Mouse (Mus musculus) kidney, postnatal 10 days (tissue): ENCODE results near the gene Hist1h3f.
"Not testable (repeated sequence)": the region's sequence is repeated elsewhere in the genome, so short reads cannot be mapped to it uniquely, and the experiment has no call there.

ENCODE experiments used
- DNase-seq: peaks from one replicate; pipeline ENCODE4 v3.0.0; 2021; ENCODE audit warnings: mixed read lengths

Gene Hist1h3f

DNA sequence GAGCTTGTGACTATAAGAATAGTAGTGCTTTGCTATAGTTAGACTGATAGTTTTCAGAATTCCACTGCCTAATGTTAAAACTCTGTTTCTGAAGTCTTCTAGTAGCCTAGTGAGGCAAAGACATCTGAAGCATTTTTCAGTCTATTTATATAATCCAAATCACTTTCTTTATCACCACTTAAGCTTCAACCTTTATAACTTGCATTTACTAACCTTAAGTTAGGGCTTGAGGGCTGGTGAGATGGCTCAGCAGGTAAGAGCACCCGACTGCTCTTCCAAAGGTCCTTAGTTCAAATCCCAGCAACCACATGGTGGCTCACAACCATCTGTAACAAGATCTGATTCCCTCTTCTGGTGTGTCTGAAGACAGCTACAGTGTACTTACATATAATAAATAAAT is 4.0 kb upstream of the Hist1h3f start:
- DNase-seq: not testable (repeated sequence)

- DNase-seq: no peak
Observed at GRCm38 (mm10) chr13:23541497-23541896, 2.4 kb upstream of the Hist1h3f start.

- DNase-seq: not testable (repeated sequence)
Observed at GRCm38 (mm10) chr13:23542225-23542980, 1.4 kb upstream of the Hist1h3f start.

DNA sequence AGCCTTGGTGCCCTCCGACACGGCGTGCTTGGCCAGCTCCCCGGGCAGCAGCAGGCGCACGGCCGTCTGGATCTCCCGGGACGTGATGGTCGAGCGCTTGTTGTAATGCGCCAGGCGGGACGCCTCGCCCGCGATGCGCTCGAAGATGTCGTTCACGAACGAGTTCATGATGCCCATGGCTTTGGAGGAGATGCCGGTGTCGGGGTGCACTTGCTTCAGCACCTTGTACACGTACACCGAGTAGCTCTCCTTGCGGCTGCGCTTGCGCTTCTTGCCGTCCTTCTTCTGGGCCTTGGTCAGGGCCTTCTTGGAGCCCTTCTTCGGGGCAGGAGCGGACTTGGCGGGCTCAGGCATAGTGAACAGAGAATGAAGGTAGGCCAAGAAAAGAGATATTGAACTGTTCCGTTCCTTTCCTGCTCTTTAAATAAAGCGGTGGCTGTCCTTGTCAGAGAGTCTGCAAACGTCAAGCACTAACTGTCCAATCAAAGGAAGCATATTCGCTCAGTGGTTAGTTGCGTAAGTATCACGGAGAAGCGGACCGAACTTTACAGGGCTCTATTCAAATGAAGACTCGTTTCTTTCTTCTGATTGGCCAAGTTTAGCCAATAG is 749 bp upstream of the Hist1h3f start, which contains the start of gene Hist1h2bh:
Gene Hist1h2bh, minus strand, starts transcription at position 394 of the 609 bp plus-strand sequence.
- DNase-seq: peak; percentile 72

DNA sequence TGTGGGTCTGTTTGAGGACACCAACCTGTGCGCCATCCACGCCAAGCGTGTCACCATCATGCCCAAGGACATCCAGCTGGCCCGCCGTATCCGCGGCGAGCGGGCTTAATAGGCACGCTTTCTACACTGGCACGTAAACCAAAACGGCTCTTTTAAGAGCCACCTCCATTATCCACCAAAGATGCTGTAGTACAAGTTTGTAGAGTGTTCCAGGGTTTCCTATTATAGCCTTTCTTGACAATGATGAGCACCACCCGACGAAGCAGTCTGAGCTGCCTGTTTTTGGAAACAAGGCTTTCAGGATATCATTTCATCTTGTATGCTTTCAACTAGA is 902 bp downstream of the Hist1h3f start:
- not testable (repeated sequence) for DNase-seq

- DNase-seq: no peak
Observed at GRCm38 (mm10) chr13:23546694-23547093, 2.8 kb downstream of the Hist1h3f start.

GRCm38 (mm10) chr13:23550761-23551145 is 6.9 kb downstream of the Hist1h3f start:
- DNase-seq: no peak

DNA sequence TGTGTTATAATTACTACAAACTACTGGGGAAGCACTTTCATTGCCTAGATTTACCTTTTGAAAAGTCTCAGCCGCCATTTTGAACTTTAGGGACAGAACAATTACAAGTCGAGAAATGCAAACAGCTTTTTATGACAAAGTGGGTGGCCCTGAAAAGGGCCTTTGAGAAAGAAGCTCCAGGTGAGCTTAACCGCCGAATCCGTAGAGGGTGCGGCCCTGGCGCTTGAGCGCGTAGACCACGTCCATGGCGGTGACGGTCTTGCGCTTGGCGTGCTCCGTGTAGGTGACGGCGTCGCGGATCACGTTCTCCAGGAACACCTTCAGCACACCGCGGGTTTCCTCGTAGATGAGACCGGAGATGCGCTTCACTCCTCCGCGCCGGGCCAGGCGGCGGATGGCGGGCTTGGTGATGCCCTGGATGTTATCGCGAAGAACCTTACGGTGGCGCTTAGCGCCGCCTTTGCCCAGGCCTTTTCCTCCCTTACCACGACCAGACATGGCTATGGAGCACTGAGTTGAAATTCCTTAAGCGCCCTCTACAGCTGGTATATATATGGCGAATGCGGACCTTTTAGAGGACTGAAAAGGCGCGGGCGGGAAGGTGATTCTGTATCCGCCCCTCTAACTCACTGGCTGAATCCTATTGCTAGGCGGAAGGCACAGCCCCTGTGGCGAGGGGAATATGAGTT is 7.4 kb downstream of the Hist1h3f start, which contains the start of gene Hist1h4f:
Gene Hist1h4f, minus strand, starts transcription at position 503 of the 689 bp plus-strand sequence.
- DNase-seq: peak; percentile 91

GRCm38 (mm10) chr13:23551931-23552914 is 8.4 kb downstream of the Hist1h3f start:
- DNase-seq: no peak

GRCm38 (mm10) chr13:23552962-23553361 is 9.1 kb downstream of the Hist1h3f start, which contains the start of gene Hist1h1d:
Gene Hist1h1d (plus strand): TSS chr13:23553262.
- DNase-seq: no peak

DNA sequence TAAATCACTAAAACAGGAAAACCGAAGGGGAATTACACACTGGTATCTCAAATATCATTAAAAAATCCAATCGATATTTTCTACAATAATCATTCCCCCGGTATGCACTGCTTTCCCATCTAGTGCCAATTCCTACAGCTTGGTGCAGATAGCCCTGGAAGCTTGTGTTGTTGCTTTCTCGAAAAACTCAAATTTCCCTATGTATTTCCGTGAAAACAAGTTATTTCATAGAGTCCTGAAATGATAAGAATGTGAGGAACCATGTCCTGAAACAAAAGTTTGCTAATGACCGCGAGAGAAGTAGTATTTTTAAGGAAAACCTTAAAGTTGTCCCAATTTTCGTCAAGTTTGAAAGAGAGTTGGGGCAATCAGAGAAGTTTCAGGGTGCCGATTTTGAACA is 10.5 kb downstream of the Hist1h3f start:
- DNase-seq: no peak

DNA sequence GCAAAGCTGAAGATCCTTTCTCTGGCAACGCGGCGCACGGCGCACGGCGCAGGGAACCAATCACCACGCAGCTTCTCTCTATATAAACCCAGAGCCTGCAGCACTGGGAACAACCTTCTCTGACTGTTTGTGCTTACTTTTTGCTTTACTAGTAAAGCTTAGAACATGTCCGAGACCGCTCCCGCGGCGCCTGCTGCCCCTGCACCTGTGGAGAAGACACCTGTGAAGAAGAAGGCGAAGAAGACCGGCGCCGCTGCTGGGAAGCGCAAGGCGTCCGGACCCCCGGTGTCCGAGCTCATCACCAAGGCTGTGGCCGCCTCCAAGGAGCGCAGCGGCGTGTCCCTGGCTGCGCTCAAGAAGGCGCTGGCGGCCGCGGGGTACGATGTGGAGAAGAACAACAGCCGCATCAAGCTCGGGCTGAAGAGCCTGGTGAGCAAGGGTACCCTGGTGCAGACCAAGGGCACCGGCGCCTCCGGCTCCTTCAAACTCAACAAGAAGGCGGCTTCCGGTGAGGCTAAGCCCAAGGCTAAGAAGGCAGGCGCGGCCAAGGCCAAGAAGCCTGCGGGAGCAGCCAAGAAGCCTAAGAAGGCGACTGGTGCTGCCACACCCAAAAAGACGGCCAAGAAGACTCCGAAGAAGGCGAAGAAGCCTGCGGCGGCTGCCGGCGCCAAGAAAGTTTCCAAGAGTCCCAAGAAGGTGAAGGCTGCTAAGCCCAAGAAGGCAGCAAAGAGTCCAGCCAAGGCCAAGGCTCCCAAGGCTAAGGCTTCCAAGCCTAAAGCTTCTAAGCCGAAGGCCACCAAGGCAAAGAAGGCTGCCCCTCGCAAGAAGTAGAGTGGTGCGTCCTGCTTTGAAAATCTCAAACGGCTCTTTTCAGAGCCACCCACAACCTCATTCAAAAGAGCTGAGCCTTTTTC is 11.3 kb downstream of the Hist1h3f start:
- DNase-seq: peak; percentile 83

DNA sequence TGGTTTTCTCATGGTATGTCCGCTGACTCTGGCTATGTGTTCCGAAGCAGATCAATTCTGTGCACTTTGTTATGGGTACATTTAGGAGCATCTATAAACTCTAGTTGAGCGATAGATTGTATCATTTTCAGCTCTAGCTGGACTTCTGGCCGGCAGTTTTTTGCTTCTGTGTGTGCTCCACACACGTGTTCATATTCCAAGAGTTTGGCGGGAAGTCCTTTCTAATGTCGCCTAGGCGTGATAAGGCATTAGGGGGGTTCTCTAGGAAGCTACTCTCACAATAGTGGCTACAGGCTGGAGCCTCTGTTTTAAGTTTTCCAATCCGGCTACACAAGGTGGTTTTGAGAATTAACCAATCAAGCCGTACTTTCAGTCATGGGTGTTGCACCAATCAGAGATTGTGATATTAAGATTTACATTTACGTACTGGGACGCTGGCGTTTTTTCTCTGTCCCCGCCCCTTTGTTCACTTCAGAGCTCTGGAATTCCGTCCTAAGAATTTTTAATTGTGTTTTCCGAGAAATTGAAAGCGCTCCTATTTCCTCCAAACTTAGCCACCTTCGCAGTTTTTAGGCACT is 12.1 kb downstream of the Hist1h3f start:
- peak; percentile 85 for DNase-seq

DNA sequence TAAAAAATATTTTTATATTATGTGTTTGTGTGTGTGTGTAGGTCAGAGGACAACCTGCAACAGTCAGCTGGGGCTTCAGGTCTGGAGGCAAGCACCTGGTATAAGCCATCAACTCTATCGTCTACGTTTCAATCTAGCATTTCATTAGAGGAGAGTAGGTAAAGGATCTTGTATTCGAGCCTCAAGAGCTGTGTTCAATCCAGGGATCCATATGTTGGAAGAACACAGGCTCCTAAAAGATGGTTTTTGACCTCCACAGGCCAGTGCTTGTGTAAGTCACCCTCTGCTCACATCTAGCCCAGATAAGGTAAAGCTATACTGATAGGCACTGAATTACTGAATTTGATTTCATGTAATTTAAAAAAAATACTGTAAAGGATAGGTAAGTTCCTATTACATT is 13.1 kb downstream of the Hist1h3f start:
- no peak for DNase-seq

GRCm38 (mm10) chr13:23560699-23561098 is 16.8 kb downstream of the Hist1h3f start:
- not testable (repeated sequence) for DNase-seq

- not testable (repeated sequence) for DNase-seq
Observed at GRCm38 (mm10) chr13:23561531-23561882, 17.7 kb downstream of the Hist1h3f start.

- peak; percentile 95 for DNase-seq
Observed at GRCm38 (mm10) chr13:23561883-23562659, 18.2 kb downstream of the Hist1h3f start, which contains the start of gene Hist1h3e. Gene Hist1h3e (minus strand): TSS chr13:23562369.

DNA sequence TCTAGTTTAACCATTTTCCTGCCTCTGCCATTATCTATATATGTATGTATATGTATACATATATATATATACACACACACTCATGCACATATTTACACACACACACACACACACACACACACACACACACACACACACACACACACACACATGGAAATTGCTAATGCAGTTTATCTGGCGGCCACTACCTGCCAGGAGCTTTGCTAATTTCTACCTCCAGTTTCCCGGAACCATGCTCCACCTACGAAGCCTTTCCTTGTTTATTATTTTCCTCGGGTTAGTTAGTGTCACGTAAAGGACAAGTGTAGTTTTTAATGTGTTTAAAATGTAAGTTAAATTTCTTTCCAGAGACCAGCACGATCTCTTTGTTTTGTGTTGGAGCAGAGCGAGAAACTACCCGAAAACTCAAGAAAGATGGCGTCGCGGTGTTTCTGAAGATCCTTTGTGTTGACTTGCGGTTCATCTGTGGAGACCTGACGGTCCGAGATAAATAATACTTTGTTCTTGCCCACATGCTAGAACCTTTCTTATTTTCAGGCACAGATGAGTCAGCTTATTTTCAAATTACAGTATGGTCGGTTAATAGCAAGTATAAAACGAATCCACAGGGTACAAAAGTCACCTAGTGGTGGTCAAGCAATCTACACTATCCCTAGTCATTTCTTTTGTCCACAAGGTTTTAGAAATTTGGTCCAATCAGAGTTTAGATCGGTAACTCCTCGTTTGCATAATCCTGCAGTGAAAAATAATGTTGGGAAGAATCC is 19.0 kb downstream of the Hist1h3f start:
- peak; percentile 51 for DNase-seq

- DNase-seq: no peak
Observed at GRCm38 (mm10) chr13:23564482-23564881, 20.6 kb downstream of the Hist1h3f start.
